Mouse (Mus musculus): ENCODE measurements around the gene Snx18.

GRCm38 (mm10) chr13:113622122-113622864, 3.9 kb upstream of the Snx18 start:
- TF ChIP-seq CTCF (IDR thresholded peaks at IDR 0.05) (no peak), EP300 (IDR thresholded peaks at IDR 0.05) (peak; percentile 81)
